Mouse (Mus musculus) brain, embryonic 14.5 days (tissue): Measurements from ENCODE around the gene Bbs12. TPM values are rescaled to one million over a fixed set of nuclear protein-coding genes. Genes with fewer than 3 reads are reported as not detected.

Source experiments
- DNase-seq: peaks from one replicate; pipeline ENCODE4 v3.0.0-alpha.2; 2011; ENCODE audit warnings: low read depth
- CTCF ChIP-seq: fragments of 200-500 bp; IDR thresholded peaks from 2 replicates; pipeline ENCODE4 v1.5.1; 2012; ENCODE audit warnings: inconsistent platforms, mild to moderate bottlenecking, moderate library complexity, borderline replicate concordance; ENCODE audit not compliant: insufficient read depth, insufficient read length; ENCODE audit errors: extremely low read depth
- POLR2A ChIP-seq: fragments of 200-500 bp; IDR thresholded peaks from 2 replicates; pipeline ENCODE4 v1.6.1; 2012; ENCODE audit warnings: mild to moderate bottlenecking, inconsistent platforms, borderline replicate concordance; ENCODE audit not compliant: poor library complexity, insufficient read depth, insufficient read length, severe bottlenecking; ENCODE audit errors: extremely low read depth
- polyA plus RNA-seq: library from polyadenylated mRNA; depleted of rRNA; stranded (reverse); fragments of >200 nt; gene quantifications from 2 replicates; pipeline ENCODE4 v1.2.3, GENCODE M21; 2012

Bbs12 gene
- polyA plus RNA-seq, 1 experiment: 3.9 TPM

GRCm38 (mm10) chr3:37291929-37292328 lies 20.4 kb upstream of the Bbs12 start:
- peak; percentile 23 for DNase-seq
- TF ChIP-seq POLR2A (no peak), CTCF (no peak)

GRCm38 (mm10) chr3:37292654-37293053 lies 19.7 kb upstream of the Bbs12 start:
- DNase-seq: no peak
- TF ChIP-seq POLR2A (no peak), CTCF (no peak)

- no peak for DNase-seq
- TF ChIP-seq POLR2A (no peak), CTCF (no peak)
Measured at GRCm38 (mm10) chr3:37299470-37299869, 12.9 kb upstream of the Bbs12 start.

GRCm38 (mm10) chr3:37302685-37303084 lies 9.7 kb upstream of the Bbs12 start:
- peak; percentile 49 for DNase-seq
- peak; percentile 70 for TF ChIP-seq CTCF
- TF ChIP-seq POLR2A: no peak

- DNase-seq: no peak
- no peak for TF ChIP-seq POLR2A
- no peak for TF ChIP-seq CTCF
Measured at GRCm38 (mm10) chr3:37303392-37304139, 8.8 kb upstream of the Bbs12 start.

GRCm38 (mm10) chr3:37311897-37312369 lies 421 bp upstream of the Bbs12 start:
- TF ChIP-seq POLR2A: no peak
- no peak for TF ChIP-seq CTCF
- no peak for DNase-seq

- TF ChIP-seq CTCF (no peak), POLR2A (no peak)
- peak; percentile 5 for DNase-seq
Measured at GRCm38 (mm10) chr3:37313371-37313770, 1.0 kb downstream of the Bbs12 start.

GRCm38 (mm10) chr3:37316233-37316632 lies 3.9 kb downstream of the Bbs12 start:
- TF ChIP-seq CTCF (no peak), POLR2A (no peak)

GRCm38 (mm10) chr3:37324310-37324709 lies 12.0 kb downstream of the Bbs12 start:
- TF ChIP-seq POLR2A (no peak), CTCF (peak; percentile 30; the same call in 1 of the 2 replicates)
- peak; percentile 24 for DNase-seq

More at GRCm38 (mm10) chr3:37316233-37316632, 3.9 kb downstream of the Bbs12 start:
- no peak for DNase-seq

GRCm38 (mm10) chr3:37325317-37326112 lies 13.2 kb downstream of the Bbs12 start:
- no peak for DNase-seq
- TF ChIP-seq POLR2A (no peak), CTCF (no peak)

- no peak for TF ChIP-seq CTCF
- TF ChIP-seq POLR2A: no peak
- DNase-seq: no peak
Measured at GRCm38 (mm10) chr3:37326627-37327026, 14.3 kb downstream of the Bbs12 start.
